ENCODE assay signal across 21 mouse cellular contexts in genomic region chr4:32260909-32261308, GRCm38 (mm10).
"Had no signal": no experiment of that assay in that cellular context is flagged by ENCODE, and none has a peak within 500 bp of the region (broad histone marks: within the 10 kb centered on the region; RNA-seq: fewer than 3 reads in every experiment).

No protein-coding gene starts in this region.

- H3K36me3 ChIP-seq: liver, embryonic 13.5 days; liver, embryonic 15.5 days; lung, embryonic 15.5 days; midbrain, embryonic 12.5 days; neural tube, embryonic 12.5 days; neural tube, embryonic 15.5 days; stomach, embryonic 15.5 days had no signal

- H3K4me2 ChIP-seq: liver, embryonic 13.5 days; liver, embryonic 15.5 days; lung, embryonic 15.5 days; midbrain, embryonic 12.5 days; neural tube, embryonic 12.5 days; neural tube, embryonic 15.5 days; stomach, embryonic 15.5 days had no signal

- H3K27me3 ChIP-seq: liver, embryonic 13.5 days; liver, embryonic 15.5 days; lung, embryonic 15.5 days; midbrain, embryonic 12.5 days; neural tube, embryonic 12.5 days; neural tube, embryonic 15.5 days; stomach, embryonic 15.5 days had no signal

- H3K4me3 ChIP-seq: liver, embryonic 13.5 days; liver, embryonic 15.5 days; lung, embryonic 15.5 days; midbrain, embryonic 10.5 days; midbrain, embryonic 12.5 days; myocyte; neural tube, embryonic 12.5 days; neural tube, embryonic 15.5 days; stomach, embryonic 15.5 days had no signal

- H3K9ac ChIP-seq: liver, embryonic 13.5 days; liver, embryonic 15.5 days; liver, postnatal 0 days; lung, embryonic 15.5 days; midbrain, embryonic 12.5 days; neural tube, embryonic 12.5 days; neural tube, embryonic 15.5 days; stomach, embryonic 15.5 days had no signal

- H3K9me3 ChIP-seq: liver, embryonic 13.5 days; liver, embryonic 15.5 days; lung, embryonic 15.5 days; midbrain, embryonic 10.5 days; midbrain, embryonic 12.5 days; neural tube, embryonic 12.5 days; neural tube, embryonic 15.5 days; stomach, embryonic 15.5 days had no signal

- ATAC-seq: liver, postnatal 0 days; lung, postnatal 0 days; midbrain, embryonic 16.5 days had no signal

- H3K4me1 ChIP-seq: stomach, embryonic 15.5 days had no signal

- DNase-seq: liver, embryonic 13.5 days; liver, postnatal 0 days; lung, adult 2 months; lung, postnatal 14 days; lung, postnatal 36 days; midbrain, embryonic 14.5 days; right cerebral cortex, postnatal 14 days; thymus, adult 2 months; thymus, postnatal 25 days; thymus, postnatal 4 days had no signal

- H3K27ac ChIP-seq: liver, embryonic 13.5 days; liver, embryonic 15.5 days; lung, embryonic 15.5 days; midbrain, embryonic 10.5 days; midbrain, embryonic 12.5 days; neural tube, embryonic 12.5 days; neural tube, embryonic 15.5 days; stomach, embryonic 15.5 days; stomach, postnatal 0 days had no signal
